In genomic region chr11:44389993-44390701, GRCm38 (mm10) we compare ENCODE assay signal across 1 mouse cellular context.
TF ChIP-seq lines count a peak whose summit lies in the region.

No protein-coding gene starts in this region.

TF ChIP-seq in CH12.LX, 34 proteins besides CTCF, POLR2A, EP300 and RAD21 (continued from another document):
- peak; percentile 75 for TF ChIP-seq ZNF384 (IDR thresholded peaks at IDR 0.05; ENCODE audit: low read depth, low read length)
- no peak for TF ChIP-seq MAZ (IDR thresholded peaks at IDR 0.05; ENCODE audit: low read depth, low read length)
- no peak for TF ChIP-seq MYC (IDR thresholded peaks at IDR 0.05; ENCODE audit: low read depth, low read length)
- no peak; the same call in 1 of the 2 replicates for TF ChIP-seq TCF12 (IDR thresholded peaks at IDR 0.05; ENCODE audit: low read depth, low read length)
- TF ChIP-seq USF2 (conservative IDR thresholded peaks at IDR 0.05; ENCODE audit: low read depth, low read length) = no peak
- no peak for TF ChIP-seq POLR2AphosphoS2 (IDR thresholded peaks at IDR 0.05; ENCODE audit: low read depth, low read length)
- peak; percentile 34; the same call in 1 of the 2 replicates for TF ChIP-seq CHD2 (IDR thresholded peaks at IDR 0.05; ENCODE audit: low read length)
- TF ChIP-seq ETS1 (conservative IDR thresholded peaks at IDR 0.05; ENCODE audit: low read depth, low read length) = peak; percentile 97
- no peak for TF ChIP-seq MAFK (IDR thresholded peaks at IDR 0.05; ENCODE audit: insufficient replicate concordance, low read length)
- TF ChIP-seq IRF4 (IDR thresholded peaks at IDR 0.05; ENCODE audit: low read depth, low read length) = peak; percentile 67
- TF ChIP-seq ELF1 (IDR thresholded peaks at IDR 0.05; ENCODE audit: low read depth, low read length) = no peak
- peak; percentile 33; the same call in 1 of the 2 replicates for TF ChIP-seq HCFC1 (IDR thresholded peaks at IDR 0.05; ENCODE audit: low read depth, low read length)
- no peak for TF ChIP-seq UBTF (IDR thresholded peaks at IDR 0.05; ENCODE audit: low read depth, low read length)
- no peak for TF ChIP-seq MAX (IDR thresholded peaks at IDR 0.05; ENCODE audit: low read length)
